Mouse (Mus musculus) embryonic facial prominence, embryonic 14.5 days (tissue): ENCODE data around the gene Golt1a. TPM values are rescaled to one million over a fixed set of nuclear protein-coding genes. Genes with fewer than 3 reads are reported as not detected.

Source experiments
- ATAC-seq: fragments of 200-750 bp; cut with Nextera tagmentation; 2 replicates; pipeline ENCODE4 v1.8.0; 2017; ENCODE audit warnings: low read depth, moderate number of reproducible peaks, moderate TSS enrichment
- DNase-seq: peaks from one replicate; pipeline ENCODE4 v3.0.0-alpha.2; 2015; ENCODE audit warnings: low spot score
- H3K27ac ChIP-seq: fragments of 300-500 bp; sonication (generic); replicated peaks from 2 replicates; pipeline ENCODE4 v1.5.1; 2014; ENCODE audit warnings: low read depth, mild to moderate bottlenecking, low read length, moderate library complexity
- H3K27me3 ChIP-seq: fragments of 300-500 bp; sonication (generic); replicated peaks from 2 replicates; pipeline ENCODE4 v1.6.1; 2014; ENCODE audit warnings: low read length; ENCODE audit not compliant: control insufficient read depth, insufficient read depth
- H3K36me3 ChIP-seq: fragments of 300-500 bp; sonication (generic); 2 replicates; pipeline ENCODE4 v1.6.1; 2014; ENCODE audit warnings: low read length, mixed read lengths; ENCODE audit not compliant: control insufficient read depth, insufficient read depth
- H3K4me1 ChIP-seq: fragments of 300-500 bp; sonication (generic); 2 replicates; pipeline ENCODE4 v1.6.1; 2014; ENCODE audit warnings: antibody characterized with exemption, low read length; ENCODE audit not compliant: control insufficient read depth, insufficient read depth
- H3K4me2 ChIP-seq: fragments of 300-500 bp; sonication (generic); 2 replicates; pipeline ENCODE4 v1.6.1; 2014; ENCODE audit warnings: low read depth, mild to moderate bottlenecking, low read length, moderate library complexity, mixed read lengths
- H3K4me3 ChIP-seq: fragments of 300-500 bp; sonication (generic); 2 replicates; pipeline ENCODE4 v1.5.1; 2014; ENCODE audit warnings: low read depth, mild to moderate bottlenecking, low read length
- H3K9ac ChIP-seq: fragments of 300-500 bp; sonication (generic); 2 replicates; pipeline ENCODE4 v1.6.1; 2014; ENCODE audit warnings: low read depth, mild to moderate bottlenecking, low read length, moderate library complexity, mixed read lengths
- H3K9me3 ChIP-seq: fragments of 300-500 bp; sonication (generic); 2 replicates; pipeline ENCODE4 v1.6.1; 2016; ENCODE audit warnings: low read length; ENCODE audit not compliant: control insufficient read depth
- WGBS: fragments of 180-500 bp; shearing (Covaris S2); extraction: QIAGEN DNeasy Blood & Tissue Kit; methylation state at CpG from one replicate; pipeline ENCODE4 v1.1.7; 2014; 5-methylcytosine and 5-hydroxymethylcytosine counted together
- polyA plus RNA-seq: library from polyadenylated mRNA; unstranded; fragments of >200 nt; fragmentation: Nextera tagmentation; extraction: Ambion mirVana; gene quantifications from 2 replicates; pipeline ENCODE4 v1.2.1, GENCODE M21; 2014

The Golt1a gene
- polyA plus RNA-seq, 1 experiment from 2014 or later: not detected

DNA sequence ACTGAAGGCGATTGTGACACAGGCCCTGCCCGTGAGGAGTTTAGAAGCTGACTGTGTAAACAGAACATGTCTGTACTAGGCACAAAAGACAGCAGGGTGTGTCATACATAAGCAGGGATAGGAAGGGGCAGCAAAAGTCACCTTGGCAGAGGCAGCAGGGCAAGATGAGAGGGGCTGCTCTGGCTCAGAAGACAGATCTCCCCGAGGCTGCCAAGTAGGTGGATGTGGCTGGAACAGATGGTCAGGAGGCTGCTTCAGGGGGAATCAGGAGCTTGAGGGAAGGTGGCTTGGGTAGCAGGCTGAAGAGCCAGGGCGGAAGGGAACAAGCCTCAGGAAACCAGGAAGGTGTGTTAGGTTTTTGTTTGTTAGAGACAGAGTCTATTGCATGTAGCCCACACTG, 60.8 kb downstream of the Golt1a start:
- H3K4me2 ChIP-seq: no peak overlapping the region
- H3K27me3 ChIP-seq: peaks cover 4% of the 10 kb centered on the region; the same call in 1 of the 2 replicates
- no peak overlapping the region for H3K27ac ChIP-seq
- no peaks in the 10 kb centered on the region for H3K9me3 ChIP-seq
- no peak overlapping the region for H3K9ac ChIP-seq
- 74% methylated on average over 4 of the region's 4 CpGs for WGBS
- peaks cover 12% of the 10 kb centered on the region for H3K4me1 ChIP-seq
- DNase-seq: no peak
- ATAC-seq: no peak
- H3K4me3 ChIP-seq: no peak overlapping the region
- no peaks in the 10 kb centered on the region for H3K36me3 ChIP-seq

GRCm38 (mm10) chr1:133371431-133371830, 61.8 kb downstream of the Golt1a start:
- Histone ChIP-seq H3K4me3 (no peak overlapping the region), H3K27me3 (no peaks in the 10 kb centered on the region), H3K4me1 (peaks cover 12% of the 10 kb centered on the region), H3K4me2 (no peak overlapping the region), H3K36me3 (no peaks in the 10 kb centered on the region), H3K27ac (no peak overlapping the region), H3K9me3 (no peaks in the 10 kb centered on the region), H3K9ac (no peak overlapping the region)
- ATAC-seq (no peak), DNase-seq (no peak)
- WGBS: 76% methylated on average over 6 of the region's 6 CpGs

- Histone ChIP-seq H3K4me3 (no peak overlapping the region), H3K4me2 (no peak overlapping the region), H3K27ac (no peak overlapping the region), H3K4me1 (peaks cover 12% of the 10 kb centered on the region), H3K36me3 (no peaks in the 10 kb centered on the region), H3K9me3 (no peaks in the 10 kb centered on the region), H3K9ac (no peak overlapping the region), H3K27me3 (no peaks in the 10 kb centered on the region)
- DNase-seq (no peak), ATAC-seq (no peak)
- 62% methylated on average over 8 of the region's 8 CpGs for WGBS
Measured at GRCm38 (mm10) chr1:133372113-133372512, 62.5 kb downstream of the Golt1a start.

Other genes starting within 250 kb of the Golt1a start
- 42.0 and 42.1 TPM in 2 replicates for gene Ppp1r15b, start 178.7 kb upstream of the Golt1a start, polyA plus RNA-seq
- gene Plekha6, start 145.6 kb upstream of the Golt1a start, polyA plus RNA-seq: 4.4 and 6.3 TPM in 2 replicates
- gene Kiss1, start 12.1 kb downstream of the Golt1a start, polyA plus RNA-seq: not detected in 2 replicates
- gene Ren1, start 40.7 kb downstream of the Golt1a start, polyA plus RNA-seq: 5.9 and 6.6 TPM in 2 replicates
- gene Etnk2, start 53.8 kb downstream of the Golt1a start, polyA plus RNA-seq: 3.3 and 3.4 TPM in 2 replicates
- gene Sox13, start 114.6 kb downstream of the Golt1a start, polyA plus RNA-seq: 5.4 and 6.6 TPM in 2 replicates